Comparison of ENCODE assay signal across 8 mouse cellular contexts in genomic region chr11:86357984-86358528, GRCm38 (mm10). TPM values are rescaled to one million over a fixed set of nuclear protein-coding genes. Genes with fewer than 3 reads are reported as not detected.
DNase-seq lines count a peak whose midpoint lies in the region; ATAC-seq lines count a peak whose summit lies in the region.

No protein-coding gene starts in this region.

- intact Hi-C loops in gastrocnemius, postnatal 14 days (cut with DNase I; ENCODE audit: low total_unique reads) = no loop called here
- intact Hi-C loops in left cerebral cortex, postnatal 14 days (cut with DNase I) = loop anchor here (5.0 kb wide), 2 partner anchors 79 to 101 kb away; partner anchors contain the start of gene Ints2

- H3K36me3 ChIP-seq in intestine, embryonic 14.5 days (ENCODE audit: control insufficient read depth, insufficient read depth, low read length) = peaks cover 20% of the 10 kb centered on the region

- H3K27ac ChIP-seq in intestine, embryonic 14.5 days (ENCODE audit: low read depth) = peak overlapping the region; percentile 99

- peak overlapping the region; percentile 93 for H3K4me2 ChIP-seq in intestine, embryonic 14.5 days (ENCODE audit: low read length)

- ATAC-seq in intestine, embryonic 14.5 days (replicated peaks; ENCODE audit: low FRiP score, low TSS enrichment, low read depth) = peak; percentile 95

- DNase-seq in adipocyte (ENCODE audit: low spot score) = peak; percentile 97
- peak; percentile 99 for DNase-seq in embryo, embryonic 10 days (ENCODE audit: low spot score)
- DNase-seq in gastrocnemius, postnatal 14 days = peak; percentile 100
- peak; percentile 99 for DNase-seq in intestine, embryonic 14.5 days (ENCODE audit: low spot score)
- DNase-seq in left cerebral cortex, postnatal 14 days (ENCODE audit: low spot score in 2 of 2) = peak; percentile 97 to 98
- DNase-seq in mesoderm, embryonic 11.5 days (ENCODE audit: low read depth, low spot score) = peak; percentile 98
- DNase-seq in right cerebral cortex, postnatal 36 days (ENCODE audit: low spot score in 2 of 2) = peak; percentile 95
- peak; percentile 98 for DNase-seq in yolk sac, embryonic 10.5 days (ENCODE audit: low spot score)

- peaks cover 17% of the 10 kb centered on the region for H3K4me1 ChIP-seq in intestine, embryonic 14.5 days (replicated peaks; ENCODE audit: control insufficient read depth, insufficient read depth, low read length)

- 1% methylated on average over 42 of the region's 45 CpGs for WGBS in intestine, embryonic 14.5 days

- no peaks in the 10 kb centered on the region for H3K9me3 ChIP-seq in intestine, embryonic 14.5 days (ENCODE audit: control insufficient read depth, low read length)

- no peaks in the 10 kb centered on the region for H3K27me3 ChIP-seq in intestine, embryonic 14.5 days (replicated peaks; ENCODE audit: control insufficient read depth, insufficient read depth, low read length)

- H3K4me3 ChIP-seq in intestine, embryonic 14.5 days (ENCODE audit: low read depth, low read length) = peak overlapping the region; percentile 95

- peak overlapping the region; percentile 99 for H3K9ac ChIP-seq in intestine, embryonic 14.5 days (ENCODE audit: low read length)

RNA-seq across cellular contexts. Expression of gene Med13, which starts 0.7 kb away (rescaled TPM):
- 10 to 100 TPM; 33.6 to 35.2 TPM for total RNA-seq in gastrocnemius, postnatal 14 days (2021)
- polyA plus RNA-seq in intestine, embryonic 14.5 days (2014; fragmentation: Nextera tagmentation; extraction: Ambion mirVana) = 14.2 and 14.3 TPM in 2 replicates
- 10 to 100 TPM; 60.3 to 68.0 TPM for total RNA-seq in left cerebral cortex, postnatal 14 days (2021)

Comparison
In these comparisons a context has a peak if more than half of its experiments do, and no peak if none do; other contexts are left out.
1. Peak in every context shown above with its lines: DNase-seq, ATAC-seq, H3K4me3 ChIP-seq and H3K27ac ChIP-seq.